Mouse (Mus musculus) Patski (cell line): ENCODE measurements around the gene Sema3e. TPM values are rescaled to one million over a fixed set of nuclear protein-coding genes. Genes with fewer than 3 reads are reported as not detected.

Experiments used
- ATAC-seq: fragments of 100-300 bp; one replicate; pipeline ENCODE4 v1.8.0; 2021
- CTCF ChIA-PET: fragments of 350-600 bp; sonication (Branson Sonifier 250); formaldehyde crosslinking; loops from one replicate; lab custom pipeline; 2022; ENCODE audit warnings: inconsistent platforms; lab: Charles Lee
- POLR2A ChIA-PET: fragments of 350-600 bp; sonication (Branson Sonifier 250); formaldehyde crosslinking; loops from one replicate; lab custom pipeline; 2022; ENCODE audit warnings: antibody characterized with exemption, inconsistent platforms; lab: Charles Lee
- DNase-seq: peaks from one replicate; pipeline ENCODE4 v3.0.0-alpha.2; 2011; ENCODE audit warnings: low read depth, low spot score
- H3K27me3 ChIP-seq: fragments of 371-371 bp; one replicate; pipeline ENCODE4 v1.5.1; 2021
- CTCF ChIP-seq: fragments of 100-300 bp; IDR thresholded peaks from one replicate; pipeline ENCODE4 v1.5.1; 2021
- in situ Hi-C: fragments of 300-500 bp; cut with MboI; formaldehyde crosslinking; loops from 3 replicates; pipeline ENCODE4 v1.11.1; 2018; ENCODE audit warnings: low pct_unique_long_range_greater_than_20kb, mixed read lengths
- polyA plus RNA-seq: library from polyadenylated mRNA; unstranded; gene quantifications from one replicate; pipeline ENCODE4 v1.2.3, GENCODE M21; 2021

The Sema3e gene
- 3.8 TPM for polyA plus RNA-seq

GRCm38 (mm10) chr5:14025205-14026124, at the start of gene Sema3e:
Gene Sema3e, plus strand, starts transcription at chr5:14025276.
- no peaks in the 10 kb centered on the region for H3K27me3 ChIP-seq
- DNase-seq: no peak
- ChIA-PET CTCF (interaction anchor here (0.9 to 1.4 kb wide), 3 partner anchors 10 to 78 kb away, joined by 3 to 5 read pairs (median 3); no protein-coding TSS in a partner anchor), POLR2A (no interaction called here)
- in situ Hi-C loops: no loop called here
- no peak for TF ChIP-seq CTCF
- peak; percentile 82 for ATAC-seq

GRCm38 (mm10) chr5:13977576-13977975, 47.5 kb upstream of the Sema3e start:
- no peak for TF ChIP-seq CTCF
- no peak for ATAC-seq
- DNase-seq: no peak
- no peaks in the 10 kb centered on the region for H3K27me3 ChIP-seq
- POLR2A ChIA-PET: no interaction called here
- in situ Hi-C loops: no loop called here
- CTCF ChIA-PET: interaction anchor here (0.9 to 1.5 kb wide), 4 partner anchors 8 to 71 kb away, joined by 3 to 5 read pairs (median 4); no protein-coding TSS in a partner anchor

GRCm38 (mm10) chr5:13979156-13979555, 45.9 kb upstream of the Sema3e start:
- CTCF ChIA-PET: interaction anchor here (1.5 kb wide), 1 partner anchor 8 kb away, joined by 5 read pairs; no protein-coding TSS in a partner anchor
- DNase-seq (no peak), ATAC-seq (no peak)
- H3K27me3 ChIP-seq: no peaks in the 10 kb centered on the region
- TF ChIP-seq CTCF: no peak
- in situ Hi-C loops: no loop called here
- POLR2A ChIA-PET: no interaction called here

GRCm38 (mm10) chr5:13982417-13983054, 42.5 kb upstream of the Sema3e start:
- DNase-seq (no peak), ATAC-seq (no peak)
- no peaks in the 10 kb centered on the region for H3K27me3 ChIP-seq
- ChIA-PET POLR2A (no interaction called here), CTCF (no interaction called here)
- TF ChIP-seq CTCF: no peak
- in situ Hi-C loops: no loop called here

GRCm38 (mm10) chr5:13983608-13984007, 41.5 kb upstream of the Sema3e start:
- no peak for TF ChIP-seq CTCF

GRCm38 (mm10) chr5:13985669-13986068, 39.4 kb upstream of the Sema3e start:
- in situ Hi-C loops: no loop called here
- H3K27me3 ChIP-seq: no peaks in the 10 kb centered on the region
- ChIA-PET POLR2A (no interaction called here), CTCF (interaction anchor here (1.1 to 1.3 kb wide), 2 partner anchors 9 to 27 kb away, joined by 3 to 5 read pairs; no protein-coding TSS in a partner anchor)
- ATAC-seq (no peak), DNase-seq (no peak)
- TF ChIP-seq CTCF: no peak

More at GRCm38 (mm10) chr5:13983608-13984007, 41.5 kb upstream of the Sema3e start:
- no peaks in the 10 kb centered on the region for H3K27me3 ChIP-seq
- POLR2A ChIA-PET: no interaction called here
- no peak for ATAC-seq
- no peak for DNase-seq
- CTCF ChIA-PET: interaction anchor here (0.9 kb wide), 1 partner anchor 9 kb away, joined by 4 read pairs; no protein-coding TSS in a partner anchor
- in situ Hi-C loops: no loop called here

GRCm38 (mm10) chr5:13987123-13987522, 38.0 kb upstream of the Sema3e start:
- in situ Hi-C loops: no loop called here
- CTCF ChIA-PET: interaction anchor here (1.2 to 1.4 kb wide), 3 partner anchors 9 to 38 kb away, joined by 3 to 5 read pairs (median 3); partner anchors contain the start of gene Sema3e
- POLR2A ChIA-PET: no interaction called here
- no peaks in the 10 kb centered on the region for H3K27me3 ChIP-seq
- ATAC-seq (no peak), DNase-seq (no peak)
- no peak for TF ChIP-seq CTCF

- ATAC-seq (no peak), DNase-seq (no peak)
- POLR2A ChIA-PET: no interaction called here
These were observed 37.1 kb upstream of the Sema3e start for GRCm38 (mm10) chr5:13988023-13988422.

GRCm38 (mm10) chr5:13992734-13993396, 32.2 kb upstream of the Sema3e start:
- ATAC-seq (no peak), DNase-seq (no peak)
- H3K27me3 ChIP-seq: no peaks in the 10 kb centered on the region
- ChIA-PET CTCF (interaction anchor here (1.2 kb wide), 1 partner anchor 18 kb away, joined by 4 read pairs; no protein-coding TSS in a partner anchor), POLR2A (interaction anchor here (0.6 kb wide), 1 partner anchor 17 kb away, joined by 3 read pairs; no protein-coding TSS in a partner anchor)
- TF ChIP-seq CTCF: no peak
- in situ Hi-C loops: no loop called here

More at GRCm38 (mm10) chr5:13988023-13988422, 37.1 kb upstream of the Sema3e start:
- CTCF ChIA-PET: interaction anchor here (1.4 kb wide), 1 partner anchor 10 kb away, joined by 5 read pairs; no protein-coding TSS in a partner anchor
- no peak for TF ChIP-seq CTCF
- in situ Hi-C loops: no loop called here
- no peaks in the 10 kb centered on the region for H3K27me3 ChIP-seq

GRCm38 (mm10) chr5:14028341-14028740, 3.3 kb downstream of the Sema3e start:
- ATAC-seq (no peak), DNase-seq (no peak)
- ChIA-PET POLR2A (interaction anchor here (0.7 kb wide), 1 partner anchor 25 kb away, joined by 5 read pairs; no protein-coding TSS in a partner anchor), CTCF (interaction anchor here (0.8 to 1.2 kb wide), 6 partner anchors 12 to 400 kb away, joined by 3 to 4 read pairs (median 3); no protein-coding TSS in a partner anchor)
- no peaks in the 10 kb centered on the region for H3K27me3 ChIP-seq
- no peak for TF ChIP-seq CTCF
- in situ Hi-C loops: no loop called here
